Mouse (Mus musculus) ES-E14 (cell line): ENCODE data around the gene Gm3676. TPM values are rescaled to one million over a fixed set of nuclear protein-coding genes. Genes with fewer than 3 reads are reported as not detected.
"Not testable (repeated sequence)": the region's sequence is repeated elsewhere in the genome, so short reads cannot be mapped to it uniquely, and the experiment has no call there.

Experiments
- DNase-seq: peaks from one replicate; pipeline ENCODE4 v3.0.0-alpha.2; 2013; ENCODE audit warnings: low read depth, low spot score
- H3K27ac ChIP-seq: 2 replicates; pipeline ENCODE4 v1.5.1; 2012; ENCODE audit warnings: low read depth, mild to moderate bottlenecking, low read length, moderate library complexity, mixed read lengths; ENCODE audit not compliant: poor library complexity, insufficient read depth, severe bottlenecking
- H3K36me3 ChIP-seq: 2 replicates; pipeline ENCODE4 v1.6.1; 2012; ENCODE audit warnings: mild to moderate bottlenecking, low read length, moderate library complexity, mixed read lengths; ENCODE audit not compliant: control insufficient read depth, poor library complexity, insufficient read depth, severe bottlenecking
- H3K4me1 ChIP-seq, 2 experiments: fragments of 150-350 bp in 1 of 2; sonication (generic) in 1 of 2; 2 replicates each; pipeline ENCODE4 v1.6.1; 2012; ENCODE audit warnings: low read length in 2 of 2, mild to moderate bottlenecking in 1 of 2, mixed read lengths in 1 of 2; ENCODE audit not compliant: control insufficient read depth in 2 of 2, insufficient read depth in 2 of 2, poor library complexity in 1 of 2
- H3K4me3 ChIP-seq, 2 experiments: fragments of 150-350 bp in 1 of 2; sonication (generic) in 1 of 2; 2 replicates each; pipeline ENCODE4 v1.5.1; 2012; ENCODE audit warnings: low read length in 2 of 2, low read depth in 1 of 2, mild to moderate bottlenecking in 1 of 2, mixed read lengths in 1 of 2; ENCODE audit not compliant: insufficient read depth in 1 of 2, poor library complexity in 1 of 2, severe bottlenecking in 1 of 2
- H3K9ac ChIP-seq: 2 replicates; pipeline ENCODE4 v1.6.1; 2012; ENCODE audit warnings: low read depth, mild to moderate bottlenecking, low read length, mixed read lengths; ENCODE audit not compliant: poor library complexity, insufficient read depth, severe bottlenecking
- H3K9me3 ChIP-seq: fragments of 150-350 bp; sonication (generic); 2 replicates; pipeline ENCODE4 v1.6.1; 2012; ENCODE audit warnings: low read depth, mild to moderate bottlenecking, low read length; ENCODE audit not compliant: control insufficient read depth, insufficient read depth
- in situ Hi-C, 2 experiments: fragments of 600-800 bp; cut with MboI; formaldehyde crosslinking; loops; one replicate each; pipeline ENCODE4 v1.15.1; 2025; ENCODE audit warnings: low sequenced_read_pairs in 2 of 2, inconsistent platforms in 1 of 2; ENCODE audit not compliant: unreplicated experiment in 2 of 2
- total RNA-seq: library from RNA; depleted of rRNA; stranded (reverse); fragments of 300-350 nt; gene quantifications from 2 replicates; pipeline ENCODE4 v1.2.3, GENCODE M21; 2012; rRNA removed

The Gm3676 gene
- total RNA-seq: not detected in 2 replicates

DNA sequence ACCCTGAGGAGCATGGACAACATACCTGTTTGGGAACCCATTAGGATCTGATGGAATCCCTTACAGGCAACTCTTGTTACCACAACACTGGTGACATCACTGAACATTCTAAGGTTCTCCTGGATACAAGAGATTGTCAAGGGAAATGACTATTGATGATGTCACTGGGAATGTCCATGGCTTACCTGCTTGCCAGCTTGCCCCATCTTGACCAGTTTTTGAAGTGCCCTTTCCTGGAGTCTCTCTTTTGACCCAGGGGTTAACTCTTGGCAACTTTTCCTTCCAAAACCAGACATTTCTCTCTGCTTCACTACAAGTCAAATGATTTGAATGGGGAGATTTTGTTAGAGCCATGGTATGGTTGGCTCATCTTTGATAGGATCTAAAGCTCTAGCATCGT lies at the start of gene Gm3676:
Gm3676 (minus strand) TSS at position 101 of the 400 bp plus-strand sequence.
- DNase-seq, H3K4me3 ChIP-seq, H3K27ac ChIP-seq, in situ Hi-C loops, H3K9ac ChIP-seq, H3K4me1 ChIP-seq, H3K9me3 ChIP-seq, H3K36me3 ChIP-seq: not testable (repeated sequence)

DNA sequence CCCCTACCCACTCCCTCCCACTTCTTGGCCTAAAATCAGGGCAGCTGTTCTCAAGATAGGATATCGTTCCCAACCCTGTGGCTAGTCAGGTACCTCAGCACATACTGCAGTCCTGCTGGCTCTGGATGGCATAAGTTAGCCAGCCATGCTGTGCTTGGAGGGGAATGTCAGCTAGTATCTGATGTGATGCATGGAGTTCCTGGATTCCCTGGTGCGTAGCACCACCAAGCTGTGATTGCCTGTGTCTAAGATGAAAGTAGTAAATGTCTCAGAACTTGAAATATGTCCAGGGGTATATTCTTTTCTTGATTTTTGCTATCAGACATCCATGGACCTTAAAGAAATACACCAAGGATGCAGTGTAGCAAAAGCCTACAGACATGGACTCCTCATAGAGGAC lies 1.9 kb upstream of the Gm3676 start:
- H3K4me1 ChIP-seq, H3K9ac ChIP-seq, H3K9me3 ChIP-seq, H3K36me3 ChIP-seq, in situ Hi-C loops, H3K4me3 ChIP-seq, DNase-seq, H3K27ac ChIP-seq: not testable (repeated sequence)

DNA sequence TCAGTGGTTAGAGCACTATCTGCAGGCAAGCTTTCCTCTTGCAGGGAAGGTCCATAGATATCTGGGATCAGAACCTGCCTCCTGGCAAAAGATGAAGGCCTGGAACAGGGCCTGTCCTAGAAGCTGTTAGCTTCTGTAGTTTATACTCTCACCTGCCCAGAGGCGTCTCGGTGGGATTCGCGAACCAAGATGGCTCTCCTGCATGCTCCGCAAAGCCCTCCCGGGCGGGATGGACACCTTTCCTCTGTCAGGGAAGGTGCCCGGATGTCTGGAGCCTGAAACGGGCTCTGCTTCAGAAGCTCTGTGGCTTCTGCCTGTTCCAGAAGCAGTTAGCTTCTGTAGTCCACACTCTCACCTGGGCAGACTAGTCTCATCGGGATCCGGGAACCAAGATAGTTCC lies 16.1 kb downstream of the Gm3676 start:
- H3K9me3 ChIP-seq, H3K27ac ChIP-seq, H3K4me3 ChIP-seq, H3K9ac ChIP-seq, H3K36me3 ChIP-seq, DNase-seq, H3K4me1 ChIP-seq, in situ Hi-C loops: not testable (repeated sequence)

DNA sequence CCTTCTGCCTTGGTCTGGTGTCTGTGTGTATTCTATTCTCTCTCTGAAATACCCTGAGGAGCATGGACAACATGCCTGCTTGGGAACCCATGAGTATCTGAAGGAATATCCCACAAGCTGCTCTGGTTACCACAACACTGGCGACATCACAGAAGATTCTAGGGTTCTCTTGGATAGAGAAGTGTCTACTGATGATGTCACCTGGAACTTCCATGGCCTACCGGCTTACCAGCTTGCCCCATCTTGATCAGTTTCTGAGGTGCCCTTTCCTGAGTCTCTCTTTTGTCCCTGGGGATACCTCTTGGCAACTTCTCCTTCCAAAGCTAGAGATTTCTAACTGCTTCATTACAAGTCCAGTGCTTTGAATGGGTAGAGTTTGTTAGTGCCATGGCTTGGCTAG lies 21.8 kb downstream of the Gm3676 start, which contains the start of gene Gm3072:
Gm3072 (minus strand) TSS at position 101 of the 400 bp plus-strand sequence.
- in situ Hi-C loops, H3K4me3 ChIP-seq, H3K4me1 ChIP-seq: not testable (repeated sequence)

DNA sequence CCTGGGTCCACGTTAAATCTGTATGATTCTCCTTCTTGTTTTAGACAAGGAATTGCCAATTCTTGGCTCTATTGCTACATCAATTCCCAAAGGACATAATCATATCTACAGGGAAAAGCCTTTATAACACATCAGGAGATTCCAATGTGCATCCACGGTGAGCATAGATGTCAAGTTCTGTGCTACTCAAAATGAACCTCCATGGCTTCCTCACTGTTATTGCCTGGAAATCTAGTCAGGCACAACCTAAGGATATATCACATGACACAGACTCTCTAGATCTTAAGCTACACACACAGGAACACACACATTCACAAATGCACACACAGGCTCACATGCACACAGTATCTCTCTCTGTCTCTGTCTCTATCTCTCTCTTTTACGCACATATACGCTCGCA lies 23.8 kb downstream of the Gm3676 start:
- DNase-seq, H3K4me3 ChIP-seq, H3K4me1 ChIP-seq, H3K9me3 ChIP-seq, H3K9ac ChIP-seq, in situ Hi-C loops, H3K36me3 ChIP-seq, H3K27ac ChIP-seq: not testable (repeated sequence)

More for the DNA sequence above, 21.8 kb downstream of the Gm3676 start, which contains the start of gene Gm3072:
- not testable (repeated sequence) for H3K27ac ChIP-seq, H3K36me3 ChIP-seq, DNase-seq, H3K9ac ChIP-seq, H3K9me3 ChIP-seq

DNA sequence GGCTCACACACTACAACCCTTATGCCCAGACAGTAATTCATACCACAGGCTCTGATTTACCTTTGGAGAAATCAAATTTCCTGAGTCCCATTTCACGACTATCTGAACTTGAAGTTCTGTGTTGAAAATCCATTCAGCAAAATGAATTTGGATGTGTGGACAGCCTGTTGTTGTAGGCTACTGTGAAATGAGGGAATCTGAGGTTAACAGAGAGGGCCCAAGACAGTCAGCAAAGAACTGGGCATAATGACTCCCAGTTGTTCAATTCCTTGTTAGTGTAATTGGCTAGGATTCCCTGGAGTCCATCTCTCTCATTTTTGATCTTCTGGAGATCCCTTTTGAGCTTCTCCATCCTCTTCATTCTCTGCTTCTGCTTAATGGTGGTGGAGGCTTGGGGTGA lies 35.6 kb downstream of the Gm3676 start:
- H3K9ac ChIP-seq, H3K4me1 ChIP-seq, H3K36me3 ChIP-seq, H3K27ac ChIP-seq, H3K9me3 ChIP-seq, DNase-seq, H3K4me3 ChIP-seq, in situ Hi-C loops: not testable (repeated sequence)

DNA sequence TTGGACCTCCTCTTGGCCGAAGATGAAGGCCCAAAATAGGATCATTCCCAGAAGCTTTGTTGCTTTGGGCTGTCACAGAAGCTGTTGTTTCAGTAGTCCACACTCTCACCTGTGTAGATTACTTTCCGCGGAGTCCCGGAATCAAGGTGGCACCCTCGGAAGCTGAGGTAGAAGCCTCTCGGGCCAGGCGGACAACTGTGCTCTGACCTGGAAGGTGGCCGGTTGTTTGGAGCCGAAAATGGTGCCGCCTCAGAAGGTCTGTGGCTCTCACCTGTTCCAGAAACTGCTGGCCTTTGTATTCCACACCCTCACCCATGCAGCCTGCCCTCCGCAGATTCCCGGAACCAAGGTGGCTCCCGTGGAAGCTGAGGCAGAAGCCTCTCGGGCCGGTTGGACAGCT lies 45.4 kb downstream of the Gm3676 start:
- H3K4me3 ChIP-seq, H3K36me3 ChIP-seq, H3K9me3 ChIP-seq, H3K4me1 ChIP-seq, DNase-seq, H3K9ac ChIP-seq, H3K27ac ChIP-seq, in situ Hi-C loops: not testable (repeated sequence)
